ENCODE assay signal across 25 mouse cellular contexts in genomic region chr9:108913161-108913560, GRCm38 (mm10). TPM values are rescaled to one million over a fixed set of nuclear protein-coding genes. Genes with fewer than 3 reads are reported as not detected.
DNase-seq lines count a peak whose midpoint lies in the region; TF ChIP-seq lines count a peak whose summit lies in the region.
"Had no signal": no experiment of that assay in that cellular context is flagged by ENCODE, and none has a peak within 500 bp of the region (broad histone marks: within the 10 kb centered on the region; RNA-seq: fewer than 3 reads in every experiment).

No protein-coding gene starts in this region.

- no peak for TF ChIP-seq CTCF in heart, adult 2 months (IDR thresholded peaks at IDR 0.05)
- TF ChIP-seq CTCF in testis, adult 2 months (IDR thresholded peaks at IDR 0.05; ENCODE audit: control insufficient read depth, insufficient read depth, insufficient replicate concordance, low read depth, low read length), result no peak

- H3K4me3 ChIP-seq in heart, adult 2 months, result no peak overlapping the region
- peak overlapping the region; percentile 63 for H3K4me3 ChIP-seq in testis, adult 2 months (ENCODE audit: control insufficient read depth, low read depth, low read length)

- 93% methylated on average over 7 of the region's 7 CpGs for WGBS in heart, adult 2 months

- peak; percentile 40 to 79 for DNase-seq in adrenal gland, adult (ENCODE audit: inconsistent age in 2 of 2, low spot score in 1 of 2)
- no peak for DNase-seq in adrenal gland, postnatal 25 days
- peak; percentile 57 for DNase-seq in adrenal gland, adult 2 months
- DNase-seq in adrenal gland, adult 8-10 months, result no peak
- DNase-seq in heart, adult 2 months, result no peak
- no peak for DNase-seq in heart, adult 11 months
- no peak for DNase-seq in testis, postnatal 10 days (ENCODE audit: low spot score)
- DNase-seq: adrenal gland, postnatal 14 days; B cell, adult 2 months; cerebellum, adult 11 months; cerebellum, adult 11-12 months; cerebellum, adult 18-20 months; cerebellum, adult 2 months; cerebellum, adult 8-10 months; cerebellum, adult 9-10 months had no signal

- no peaks in the 10 kb centered on the region for H3K36me3 ChIP-seq in heart, adult 2 months (ENCODE audit: control insufficient read depth, insufficient read depth, low read length)
- H3K36me3 ChIP-seq in testis, adult 2 months (ENCODE audit: control insufficient read depth, insufficient read depth, low read length), result no peaks in the 10 kb centered on the region
- H3K36me3 ChIP-seq: G1E had no signal

- peaks cover 5% of the 10 kb centered on the region; the same call in 1 of the 2 replicates for H3K4me1 ChIP-seq in heart, adult 2 months (ENCODE audit: control insufficient read depth, insufficient read depth, low read length)
- peaks cover 19% of the 10 kb centered on the region for H3K4me1 ChIP-seq in testis, adult 2 months (ENCODE audit: control insufficient read depth, insufficient read depth, low read length)

- no peak for TF ChIP-seq EP300 in heart, adult 2 months (IDR thresholded peaks at IDR 0.05; ENCODE audit: insufficient read depth, low read depth, low read length)

- TF ChIP-seq POLR2A in heart, adult 2 months (IDR thresholded peaks at IDR 0.05; ENCODE audit: insufficient read depth, low read depth, low read length), result no peak
- TF ChIP-seq POLR2A in testis, adult 2 months (IDR thresholded peaks at IDR 0.05; ENCODE audit: control insufficient read depth, low read depth, low read length), result no peak

- intact Hi-C loops in heart, adult 2 months (cut with DNase I), result no loop called here

- H3K27ac ChIP-seq in heart, adult 2 months, result peak overlapping the region; percentile 56; the same call in 1 of the 2 replicates
- H3K27ac ChIP-seq in testis, adult 2 months (ENCODE audit: control insufficient read depth, insufficient read depth, low read depth, low read length), result no peak overlapping the region

- H3K79me2 ChIP-seq in heart, adult 2 months (replicated peaks; ENCODE audit: control insufficient read depth, insufficient read depth, low read length), result no peaks in the 10 kb centered on the region

- H3K9ac ChIP-seq in heart, adult 2 months (ENCODE audit: low read depth, low read length), result no peak overlapping the region

- H3K27me3 ChIP-seq in heart, adult 2 months (ENCODE audit: control insufficient read depth, insufficient read depth, low read length), result no peaks in the 10 kb centered on the region
- H3K27me3 ChIP-seq in testis, adult 2 months (ENCODE audit: control insufficient read depth, insufficient read depth, low read length), result no peaks in the 10 kb centered on the region
- H3K27me3 ChIP-seq: CH12.LX, Patski had no signal

RNA-seq across cellular contexts. Expression of gene Tmem89, which starts 1.3 kb away (rescaled TPM):
- total RNA-seq in adrenal gland, postnatal 25 days (2021), result not detected in 2 replicates
- total RNA-seq in adrenal gland, adult 2 months (2021), result under 1 TPM in 1 of 2 experiments, not detected in 1; 0.61 TPM
- polyA plus RNA-seq in adrenal gland, adult 2 months (2012; rRNA removed), result 0.15 TPM in 1 of 2 replicates, not detected in the other
- total RNA-seq in adrenal gland, adult 8-10 months (2022), result under 1 TPM in 1 of 4 experiments, not detected in 3; 0.59 TPM
- not detected for total RNA-seq in heart, adult 2 months (2021)
- 0.35 and 0.47 TPM in 2 replicates for polyA plus RNA-seq in heart, adult 2 months (2012; rRNA removed)
- polyA plus RNA-seq in testis, adult 2 months (2012; rRNA removed), result 400 and 456 TPM in 2 replicates
- total RNA-seq: adrenal gland, postnatal 10 days; adrenal gland, postnatal 14 days; adrenal gland, postnatal 36 days; CH12.LX; G1E; MEL had no signal
- polyA plus RNA-seq: activated CD4-positive, CD25-positive, alpha-beta regulatory T cell, adult 4 months; C2C12; G1E; Patski had no signal

RNA-seq across cellular contexts. Expression of gene Uqcrc1, which starts 23.3 kb away (rescaled TPM):
- total RNA-seq in adrenal gland, postnatal 25 days (2021), result 577 and 589 TPM in 2 replicates
- 100 to 1,000 TPM; 546 to 765 TPM for total RNA-seq in adrenal gland, adult 2 months (2021)
- polyA plus RNA-seq in adrenal gland, adult 2 months (2012; rRNA removed), result 797 and 881 TPM in 2 replicates
- 100 to 1,000 TPM; 381 to 565 (median 479) TPM for total RNA-seq in adrenal gland, adult 8-10 months (2022)
- total RNA-seq in heart, adult 2 months (2021), result 1,000 to 10,000 TPM; 2,061 to 2,422 TPM
- polyA plus RNA-seq in heart, adult 2 months (2012; rRNA removed), result 2,481 and 2,989 TPM in 2 replicates
- 432 and 464 TPM in 2 replicates for polyA plus RNA-seq in testis, adult 2 months (2012; rRNA removed)

RNA-seq across cellular contexts. Expression of gene Col7a1, which starts 40.2 kb away (rescaled TPM):
- 3.5 and 6.3 TPM in 2 replicates for total RNA-seq in adrenal gland, postnatal 25 days (2021)
- total RNA-seq in adrenal gland, adult 2 months (2021), result 1 to 10 TPM; 3.1 to 3.3 TPM
- polyA plus RNA-seq in adrenal gland, adult 2 months (2012; rRNA removed), result 4.6 and 6.6 TPM in 2 replicates
- 10 to 100 TPM in 1 of 4 experiments, 1 to 10 TPM in 3; 2.6 to 12.4 (median 6.9) TPM for total RNA-seq in adrenal gland, adult 8-10 months (2022)
- under 1 TPM; 0.30 to 0.47 TPM for total RNA-seq in heart, adult 2 months (2021)
- 0.57 and 1.1 TPM in 2 replicates for polyA plus RNA-seq in heart, adult 2 months (2012; rRNA removed)
- 3.4 and 4.9 TPM in 2 replicates for polyA plus RNA-seq in testis, adult 2 months (2012; rRNA removed)
- polyA plus RNA-seq: activated CD4-positive, CD25-positive, alpha-beta regulatory T cell, adult 4 months; CD4-positive, CD25-positive, alpha-beta regulatory T cell, adult 4 months had no signal

Comparison
In these comparisons a context has a peak if more than half of its experiments do, and no peak if none do; other contexts are left out.
1. DNase-seq: peak in adrenal gland, adult (2 of 2) and adrenal gland, adult 2 months (single experiment); none in adrenal gland, postnatal 25 days (single experiment), adrenal gland, adult 8-10 months (single experiment), heart, adult 2 months (0 of 2), heart, adult 11 months (single experiment) and testis, postnatal 10 days (single experiment).